Mouse (Mus musculus): Measurements from ENCODE around the gene Cd72. TPM values are rescaled to one million over a fixed set of nuclear protein-coding genes. Genes with fewer than 3 reads are reported as not detected.

Gene Cd72
- polyA plus RNA-seq, 1 experiment from 2014 or later = 7.4 TPM

DNA sequence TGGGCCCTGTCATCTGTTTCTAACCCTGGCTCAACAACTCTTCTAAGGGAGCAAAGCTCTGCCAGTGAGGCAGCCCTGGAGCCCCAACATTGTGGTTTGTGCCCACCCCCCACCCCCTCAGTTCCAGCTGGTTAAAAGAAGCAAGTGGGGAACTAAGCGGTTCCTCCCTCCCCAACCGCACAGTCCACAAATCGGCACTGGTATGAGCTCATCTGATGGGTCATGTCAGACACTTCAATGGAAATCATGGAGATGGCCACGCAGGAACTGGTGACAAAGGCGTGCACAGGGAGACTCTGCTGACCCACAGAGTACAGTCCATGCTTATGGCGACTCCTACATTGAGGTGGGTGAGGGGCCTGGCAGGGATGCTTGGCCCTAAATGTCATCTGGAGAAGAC is 11.5 kb upstream of the Cd72 start:
- no peak for ATAC-seq (ENCODE audit: low read depth)
- H3K27ac ChIP-seq (ENCODE audit: low read depth, low read length) = no peak overlapping the region
- WGBS = 94% methylated on average over 6 of the region's 6 CpGs

DNA sequence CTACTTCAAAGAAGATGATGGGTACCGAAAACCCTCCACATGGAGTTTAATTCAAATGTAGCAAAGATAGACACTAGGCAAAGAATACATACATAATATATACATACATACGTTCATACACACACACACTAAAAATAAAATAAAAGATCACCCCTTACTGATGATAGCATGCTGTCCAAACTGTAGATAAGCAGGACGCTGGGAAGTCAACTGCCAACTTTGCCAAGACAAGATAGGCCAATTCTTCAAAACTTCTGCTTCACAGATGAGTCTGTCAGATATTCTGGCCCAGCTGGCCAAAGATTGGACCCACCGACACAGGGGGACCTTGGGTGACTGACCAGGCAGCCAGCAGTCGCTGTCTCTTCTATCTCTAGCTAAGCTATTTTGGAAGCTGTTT is 8.7 kb upstream of the Cd72 start:
- ATAC-seq (ENCODE audit: low read depth) = no peak
- H3K9me3 ChIP-seq (ENCODE audit: control insufficient read depth, low read length) = no peaks in the 10 kb centered on the region
- H3K9ac ChIP-seq (replicated peaks; ENCODE audit: low read depth, low read length) = no peak overlapping the region
- no peaks in the 10 kb centered on the region for H3K36me3 ChIP-seq (ENCODE audit: control insufficient read depth, insufficient read depth, low read length)
- no peak overlapping the region for H3K4me2 ChIP-seq (ENCODE audit: low read depth, low read length)
- no peaks in the 10 kb centered on the region for H3K27me3 ChIP-seq (ENCODE audit: control insufficient read depth, insufficient read depth, low read length)
- WGBS = 95% methylated on average over 5 of the region's 5 CpGs
- H3K27ac ChIP-seq (ENCODE audit: low read depth, low read length) = no peak overlapping the region
- no peak overlapping the region for H3K4me3 ChIP-seq (ENCODE audit: low read depth, low read length)
- no peaks in the 10 kb centered on the region for H3K4me1 ChIP-seq (ENCODE audit: control insufficient read depth, insufficient read depth, low read length)

More for the DNA sequence above, 11.5 kb upstream of the Cd72 start:
- Histone ChIP-seq H3K27me3 (ENCODE audit: control insufficient read depth, insufficient read depth, low read length) (no peaks in the 10 kb centered on the region), H3K36me3 (ENCODE audit: control insufficient read depth, insufficient read depth, low read length) (no peaks in the 10 kb centered on the region), H3K9ac (replicated peaks; ENCODE audit: low read depth, low read length) (no peak overlapping the region), H3K4me3 (ENCODE audit: low read depth, low read length) (no peak overlapping the region), H3K9me3 (ENCODE audit: control insufficient read depth, low read length) (no peaks in the 10 kb centered on the region), H3K4me2 (ENCODE audit: low read depth, low read length) (no peak overlapping the region), H3K4me1 (ENCODE audit: control insufficient read depth, insufficient read depth, low read length) (no peaks in the 10 kb centered on the region)

DNA sequence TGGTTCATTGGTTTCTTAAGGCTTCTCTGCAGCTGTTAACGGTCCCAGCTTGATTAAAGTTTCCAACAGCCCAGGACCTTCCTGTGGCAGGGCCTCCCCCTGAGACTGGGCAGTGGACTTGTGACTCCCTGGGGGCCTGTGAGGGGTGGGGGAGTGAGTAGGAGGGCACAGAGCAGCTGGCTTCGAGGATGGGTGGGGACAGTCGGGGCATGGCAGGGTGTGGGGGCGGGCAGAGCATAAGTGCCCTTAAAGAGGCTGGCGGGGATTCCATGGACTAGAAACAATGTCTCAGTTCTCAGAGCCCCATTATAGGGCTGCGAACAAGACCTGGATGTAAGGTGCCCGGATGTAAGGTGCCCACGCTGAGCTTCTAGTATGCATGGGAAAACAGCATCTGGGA is 2.7 kb upstream of the Cd72 start:
- H3K4me1 ChIP-seq (ENCODE audit: control insufficient read depth, insufficient read depth, low read length) = peaks cover 9% of the 10 kb centered on the region; the same call in 1 of the 2 replicates
- H3K4me3 ChIP-seq (ENCODE audit: low read depth, low read length) = no peak overlapping the region
- H3K9me3 ChIP-seq (ENCODE audit: control insufficient read depth, low read length) = no peaks in the 10 kb centered on the region
- no peak overlapping the region for H3K9ac ChIP-seq (replicated peaks; ENCODE audit: low read depth, low read length)
- no peak for ATAC-seq (ENCODE audit: low read depth)
- no peak overlapping the region for H3K27ac ChIP-seq (ENCODE audit: low read depth, low read length)
- H3K4me2 ChIP-seq (ENCODE audit: low read depth, low read length) = no peak overlapping the region
- H3K27me3 ChIP-seq (ENCODE audit: control insufficient read depth, insufficient read depth, low read length) = no peaks in the 10 kb centered on the region
- H3K36me3 ChIP-seq (ENCODE audit: control insufficient read depth, insufficient read depth, low read length) = no peaks in the 10 kb centered on the region
- 23% methylated on average over 8 of the region's 8 CpGs for WGBS

DNA sequence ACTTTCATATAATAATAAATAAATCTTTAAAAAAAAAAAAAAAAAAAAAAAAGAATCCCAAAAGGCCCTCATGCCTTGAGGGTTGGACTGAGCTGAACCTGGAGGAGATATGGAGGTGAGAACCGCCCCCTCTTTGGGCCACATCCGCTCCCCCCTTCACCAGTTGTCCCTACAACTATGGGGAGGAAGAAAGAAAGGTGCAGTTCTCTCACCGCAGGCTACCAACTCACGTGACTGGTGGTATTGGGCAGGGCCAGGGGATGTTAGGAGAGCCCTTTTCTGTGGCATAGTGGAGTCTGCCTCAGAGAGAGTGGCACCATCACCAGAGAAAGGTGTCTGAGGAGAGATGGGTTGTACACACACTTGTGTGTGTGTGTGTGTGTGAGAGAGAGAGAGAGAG is 2.0 kb upstream of the Cd72 start:
- ATAC-seq (ENCODE audit: low read depth) = no peak
- no peak overlapping the region for H3K4me3 ChIP-seq (ENCODE audit: low read depth, low read length)
- H3K4me2 ChIP-seq (ENCODE audit: low read depth, low read length) = no peak overlapping the region
- H3K27me3 ChIP-seq (ENCODE audit: control insufficient read depth, insufficient read depth, low read length) = no peaks in the 10 kb centered on the region
- H3K4me1 ChIP-seq (ENCODE audit: control insufficient read depth, insufficient read depth, low read length) = peaks cover 9% of the 10 kb centered on the region; the same call in 1 of the 2 replicates
- no peak overlapping the region for H3K27ac ChIP-seq (ENCODE audit: low read depth, low read length)
- no peak overlapping the region for H3K9ac ChIP-seq (replicated peaks; ENCODE audit: low read depth, low read length)
- WGBS = 31% methylated on average over 4 of the region's 4 CpGs
- no peaks in the 10 kb centered on the region for H3K9me3 ChIP-seq (ENCODE audit: control insufficient read depth, low read length)
- H3K36me3 ChIP-seq (ENCODE audit: control insufficient read depth, insufficient read depth, low read length) = no peaks in the 10 kb centered on the region

- 0% methylated on average over 18 of the region's 18 CpGs for WGBS
- Histone ChIP-seq H3K9ac (replicated peaks; ENCODE audit: low read depth, low read length) (0 out of 2 replicates have a peak overlapping the region, but pooled peaks have one; percentile 21), H3K9me3 (ENCODE audit: control insufficient read depth, low read length) (no peaks in the 10 kb centered on the region), H3K36me3 (ENCODE audit: control insufficient read depth, insufficient read depth, low read length) (0 out of 2 replicates have a peak, but pooled peaks cover under 1% of the 10 kb centered on the region), H3K4me3 (ENCODE audit: low read depth, low read length) (no peak overlapping the region), H3K27me3 (ENCODE audit: control insufficient read depth, insufficient read depth, low read length) (no peaks in the 10 kb centered on the region), H3K27ac (ENCODE audit: low read depth, low read length) (no peak overlapping the region), H3K4me1 (ENCODE audit: control insufficient read depth, insufficient read depth, low read length) (peaks cover 9% of the 10 kb centered on the region; the same call in 1 of the 2 replicates), H3K4me2 (ENCODE audit: low read depth, low read length) (peak overlapping the region; percentile 33)
- no peak for ATAC-seq (ENCODE audit: low read depth)
Observed at GRCm38 (mm10) chr4:43453413-43453812, 1.0 kb downstream of the Cd72 start.

DNA sequence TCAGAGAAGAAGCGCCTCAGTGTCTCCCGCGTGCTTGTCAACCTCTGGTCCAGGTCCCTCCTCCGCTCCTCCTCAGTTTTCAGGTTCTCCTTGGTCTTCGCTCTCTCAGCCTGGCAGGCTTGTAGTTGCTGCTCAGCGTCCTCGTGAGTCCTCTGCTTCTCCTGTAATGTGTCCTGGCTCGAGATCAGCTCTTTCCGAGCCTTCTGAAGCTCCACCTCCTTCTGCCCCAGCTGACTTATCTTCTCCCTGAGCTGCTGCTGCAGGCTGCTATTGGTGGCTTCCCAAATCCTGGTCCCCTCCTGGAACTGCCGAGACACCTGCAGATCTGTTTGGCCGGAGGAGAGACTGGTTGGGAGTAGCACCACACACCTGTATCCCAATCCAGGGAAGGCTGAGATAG is 2.1 kb downstream of the Cd72 start:
- H3K4me2 ChIP-seq (ENCODE audit: low read depth, low read length) = no peak overlapping the region
- 70% methylated on average over 11 of the region's 11 CpGs for WGBS
- ATAC-seq (ENCODE audit: low read depth) = no peak
- no peak overlapping the region for H3K4me3 ChIP-seq (ENCODE audit: low read depth, low read length)
- peaks cover 11% of the 10 kb centered on the region for H3K36me3 ChIP-seq (ENCODE audit: control insufficient read depth, insufficient read depth, low read length)
- H3K4me1 ChIP-seq (ENCODE audit: control insufficient read depth, insufficient read depth, low read length) = peaks cover 9% of the 10 kb centered on the region; the same call in 1 of the 2 replicates
- no peak overlapping the region for H3K9ac ChIP-seq (replicated peaks; ENCODE audit: low read depth, low read length)
- no peaks in the 10 kb centered on the region for H3K9me3 ChIP-seq (ENCODE audit: control insufficient read depth, low read length)
- no peaks in the 10 kb centered on the region for H3K27me3 ChIP-seq (ENCODE audit: control insufficient read depth, insufficient read depth, low read length)
- no peak overlapping the region for H3K27ac ChIP-seq (ENCODE audit: low read depth, low read length)

DNA sequence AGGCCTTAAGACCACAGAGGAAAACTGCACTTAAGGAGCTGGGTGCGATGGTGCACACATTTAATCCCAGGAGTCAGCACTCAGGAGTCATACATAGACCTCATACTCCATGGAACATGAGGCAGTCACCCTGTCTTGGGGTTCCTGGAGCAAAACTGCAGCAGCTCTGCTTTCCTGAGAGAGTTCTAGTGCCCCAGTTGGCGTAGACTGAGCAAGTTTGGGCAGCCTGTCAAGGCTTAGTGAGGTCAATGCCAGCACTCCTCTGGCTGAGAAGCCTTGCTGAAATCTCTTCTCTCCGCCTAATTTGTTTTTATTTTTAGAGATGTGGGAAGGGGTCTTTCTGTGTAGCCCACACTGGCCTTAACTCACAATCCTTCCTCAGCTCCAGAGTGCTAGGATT is 5.9 kb downstream of the Cd72 start:
- Histone ChIP-seq H3K4me2 (ENCODE audit: low read depth, low read length) (no peak overlapping the region), H3K4me3 (ENCODE audit: low read depth, low read length) (no peak overlapping the region), H3K9me3 (ENCODE audit: control insufficient read depth, low read length) (no peaks in the 10 kb centered on the region), H3K4me1 (ENCODE audit: control insufficient read depth, insufficient read depth, low read length) (peaks cover 17% of the 10 kb centered on the region), H3K9ac (replicated peaks; ENCODE audit: low read depth, low read length) (no peak overlapping the region), H3K27ac (ENCODE audit: low read depth, low read length) (no peak overlapping the region), H3K27me3 (ENCODE audit: control insufficient read depth, insufficient read depth, low read length) (no peaks in the 10 kb centered on the region), H3K36me3 (ENCODE audit: control insufficient read depth, insufficient read depth, low read length) (peaks cover 32% of the 10 kb centered on the region)
- no peak for ATAC-seq (ENCODE audit: low read depth)
- WGBS = 87% methylated on average over 3 of the region's 3 CpGs

DNA sequence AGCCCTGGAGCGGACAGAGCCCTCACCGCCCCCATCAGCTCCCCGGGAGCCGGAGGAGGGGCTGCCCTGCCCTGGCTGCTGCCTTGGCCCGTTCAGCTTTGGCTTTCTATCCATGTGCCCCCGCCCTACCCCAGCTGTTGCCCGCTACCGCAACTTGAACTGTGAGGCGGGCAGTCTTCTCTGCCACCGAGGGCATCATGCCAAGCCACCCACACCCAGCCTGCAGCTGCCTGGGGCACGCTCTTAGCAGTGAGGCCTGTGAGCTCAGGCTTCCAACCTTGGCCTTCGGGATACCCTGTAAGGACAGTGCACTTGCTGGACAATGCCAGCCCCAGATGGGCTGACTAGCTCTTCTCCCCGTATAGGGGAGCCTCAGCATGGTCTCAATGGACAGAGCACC is 7.2 kb downstream of the Cd72 start:
- no peaks in the 10 kb centered on the region for H3K9me3 ChIP-seq (ENCODE audit: control insufficient read depth, low read length)
- WGBS = 80% methylated on average over 13 of the region's 13 CpGs

DNA sequence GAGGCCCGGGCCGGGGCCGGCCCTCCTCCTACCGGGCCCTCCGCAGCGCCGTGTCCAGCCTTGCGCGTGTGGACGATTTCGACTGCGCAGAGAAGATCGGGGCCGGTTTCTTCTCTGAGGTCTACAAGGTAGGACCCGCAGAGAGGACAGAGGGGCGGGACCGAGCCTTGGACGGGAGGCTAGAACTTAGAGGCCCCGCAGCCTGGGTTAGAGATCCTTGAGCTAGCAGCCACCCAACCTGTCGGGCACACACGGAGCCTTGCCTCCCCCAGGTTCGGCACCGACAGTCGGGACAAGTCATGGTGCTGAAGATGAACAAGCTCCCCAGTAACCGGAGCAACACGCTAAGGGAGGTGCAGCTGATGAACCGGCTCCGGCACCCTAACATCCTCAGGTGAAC is 10.9 kb downstream of the Cd72 start:
- Histone ChIP-seq H3K36me3 (ENCODE audit: control insufficient read depth, insufficient read depth, low read length) (peaks cover 32% of the 10 kb centered on the region), H3K9ac (replicated peaks; ENCODE audit: low read depth, low read length) (peak overlapping the region; percentile 99), H3K4me3 (ENCODE audit: low read depth, low read length) (peak overlapping the region; percentile 98), H3K27ac (ENCODE audit: low read depth, low read length) (peak overlapping the region; percentile 95), H3K4me2 (ENCODE audit: low read depth, low read length) (peak overlapping the region; percentile 85), H3K4me1 (ENCODE audit: control insufficient read depth, insufficient read depth, low read length) (peaks cover 12% of the 10 kb centered on the region), H3K27me3 (ENCODE audit: control insufficient read depth, insufficient read depth, low read length) (no peaks in the 10 kb centered on the region), H3K9me3 (ENCODE audit: control insufficient read depth, low read length) (no peaks in the 10 kb centered on the region)
- WGBS = under 1% methylated on average over 28 of the region's 28 CpGs
- peak; percentile 4 for ATAC-seq (ENCODE audit: low read depth)

More for the DNA sequence above, 7.2 kb downstream of the Cd72 start:
- Histone ChIP-seq H3K27ac (ENCODE audit: low read depth, low read length) (no peak overlapping the region), H3K9ac (replicated peaks; ENCODE audit: low read depth, low read length) (no peak overlapping the region), H3K27me3 (ENCODE audit: control insufficient read depth, insufficient read depth, low read length) (no peaks in the 10 kb centered on the region), H3K36me3 (ENCODE audit: control insufficient read depth, insufficient read depth, low read length) (peaks cover 32% of the 10 kb centered on the region), H3K4me1 (ENCODE audit: control insufficient read depth, insufficient read depth, low read length) (peaks cover 12% of the 10 kb centered on the region), H3K4me2 (ENCODE audit: low read depth, low read length) (no peak overlapping the region), H3K4me3 (ENCODE audit: low read depth, low read length) (no peak overlapping the region)
- no peak for ATAC-seq (ENCODE audit: low read depth)

Data from neural tube, embryonic 14.5 days (tissue).